Comparison of ENCODE assay signal across 12 mouse cellular contexts in genomic region chr2:70388645-70389044, GRCm38 (mm10).
DNase-seq lines count a peak whose midpoint lies in the region; ATAC-seq lines count a peak whose summit lies in the region.
"Had no signal": no experiment of that assay in that cellular context is flagged by ENCODE, and none has a peak within 500 bp of the region (broad histone marks: within the 10 kb centered on the region; RNA-seq: fewer than 3 reads in every experiment).

No protein-coding gene starts in this region.

- H3K4me2 ChIP-seq in heart, embryonic 16.5 days (ENCODE audit: low read depth, low read length): peak overlapping the region; percentile 40
- peak overlapping the region; percentile 21; the same call in 1 of the 2 replicates for H3K4me2 ChIP-seq in neural tube, embryonic 15.5 days
- H3K4me2 ChIP-seq: liver, embryonic 12.5 days had no signal

- ATAC-seq in heart, embryonic 16.5 days (replicated peaks; ENCODE audit: extremely low read depth, insufficient read depth, low FRiP score): no peak
- ATAC-seq in neural tube, embryonic 15.5 days (ENCODE audit: low FRiP score): no peak
- ATAC-seq: liver, embryonic 12.5 days had no signal

- no peak overlapping the region for H3K4me3 ChIP-seq in heart, embryonic 16.5 days (ENCODE audit: low read length)
- no peak overlapping the region for H3K4me3 ChIP-seq in neural tube, embryonic 15.5 days (replicated peaks)
- H3K4me3 ChIP-seq: liver, embryonic 12.5 days had no signal

- DNase-seq in heart, postnatal 14 days: no peak
- no peak for DNase-seq in neural tube, embryonic 10.5 days (ENCODE audit: extremely low spot score, low spot score)
- peak; percentile 39 to 55 for DNase-seq in kidney, postnatal 4 days
- DNase-seq in left cerebral cortex, adult 9 months (ENCODE audit: low spot score in 2 of 2): no peak
- DNase-seq in frontal cortex, postnatal 14 days (ENCODE audit: low spot score in 2 of 2): no peak
- DNase-seq: cerebellum, adult 9-11 months; layer of hippocampus, postnatal 36 days; lung, postnatal 36 days; thymus, postnatal 36 days had no signal

- peak overlapping the region; percentile 21; the same call in 1 of the 2 replicates for H3K27ac ChIP-seq in heart, embryonic 16.5 days (ENCODE audit: low read length)
- H3K27ac ChIP-seq in neural tube, embryonic 15.5 days (replicated peaks): peak overlapping the region; percentile 23; the same call in 1 of the 2 replicates
- H3K27ac ChIP-seq: liver, embryonic 12.5 days had no signal

- no peaks in the 10 kb centered on the region for H3K9me3 ChIP-seq in heart, embryonic 16.5 days (replicated peaks; ENCODE audit: control insufficient read depth, low read length)
- no peaks in the 10 kb centered on the region for H3K9me3 ChIP-seq in neural tube, embryonic 15.5 days (replicated peaks)
- H3K9me3 ChIP-seq: liver, embryonic 12.5 days had no signal

- H3K36me3 ChIP-seq in heart, embryonic 16.5 days (ENCODE audit: control insufficient read depth, insufficient read depth): no peaks in the 10 kb centered on the region
- no peaks in the 10 kb centered on the region for H3K36me3 ChIP-seq in neural tube, embryonic 15.5 days
- H3K36me3 ChIP-seq: liver, embryonic 12.5 days had no signal

- WGBS in heart, embryonic 16.5 days: 32% methylated on average over 6 of the region's 6 CpGs
- WGBS in neural tube, embryonic 15.5 days: 36% methylated on average over 6 of the region's 6 CpGs

- no peaks in the 10 kb centered on the region for H3K27me3 ChIP-seq in heart, embryonic 16.5 days (ENCODE audit: control insufficient read depth, insufficient read depth, low read length)
- no peaks in the 10 kb centered on the region for H3K27me3 ChIP-seq in neural tube, embryonic 15.5 days (replicated peaks)
- H3K27me3 ChIP-seq: liver, embryonic 12.5 days had no signal

- no peak overlapping the region for H3K9ac ChIP-seq in heart, embryonic 16.5 days (ENCODE audit: low read length)
- H3K9ac ChIP-seq in neural tube, embryonic 15.5 days (replicated peaks): no peak overlapping the region
- H3K9ac ChIP-seq: liver, embryonic 12.5 days had no signal

- H3K4me1 ChIP-seq in heart, embryonic 16.5 days (ENCODE audit: control insufficient read depth, insufficient read depth, low read length): peaks cover 9% of the 10 kb centered on the region
- peaks cover 11% of the 10 kb centered on the region for H3K4me1 ChIP-seq in neural tube, embryonic 15.5 days
- H3K4me1 ChIP-seq: liver, embryonic 12.5 days had no signal

- intact Hi-C loops in heart, postnatal 14 days (cut with DNase I): no loop called here

Comparison
In these comparisons a context has a peak if more than half of its experiments do, and no peak if none do; other contexts are left out.
1. DNase-seq: peak in kidney, postnatal 4 days (2 of 2); none in heart, postnatal 14 days (0 of 2), neural tube, embryonic 10.5 days (single experiment), left cerebral cortex, adult 9 months (0 of 2) and frontal cortex, postnatal 14 days (0 of 2).